Mouse (Mus musculus) heart, adult 8-10 months (tissue): Measurements from ENCODE around the gene Sco1. TPM values are rescaled to one million over a fixed set of nuclear protein-coding genes. Genes with fewer than 3 reads are reported as not detected.
"Not testable (repeated sequence)": the region's sequence is repeated elsewhere in the genome, so short reads cannot be mapped to it uniquely, and the experiment has no call there.

Experiments used
- DNase-seq: peaks from one replicate; pipeline ENCODE4 v3.0.0; 2022; ENCODE audit warnings: low spot score
- total RNA-seq, 4 experiments: library from RNA; stranded (reverse); gene quantifications; 2 replicates each; pipeline ENCODE4 v1.2.4; 2022

The Sco1 gene
- total RNA-seq, 4 experiments from 2014 or later: 20.7 to 25.9 (median 23.3) TPM

GRCm38 (mm10) chr11:67085489-67085888, 33.0 kb downstream of the Sco1 start:
- peak; percentile 67 for DNase-seq

- DNase-seq: no peak
Observed at GRCm38 (mm10) chr11:67086467-67087164, 34.1 kb downstream of the Sco1 start.

- DNase-seq: no peak
Observed at GRCm38 (mm10) chr11:67087225-67087624, 34.8 kb downstream of the Sco1 start.

GRCm38 (mm10) chr11:67092354-67092753, 39.9 kb downstream of the Sco1 start:
- not testable (repeated sequence) for DNase-seq

- DNase-seq: no peak
Observed at GRCm38 (mm10) chr11:67093201-67093600, 40.7 kb downstream of the Sco1 start.

GRCm38 (mm10) chr11:67093652-67094051, 41.2 kb downstream of the Sco1 start:
- DNase-seq: no peak

GRCm38 (mm10) chr11:67094470-67094869, 42.0 kb downstream of the Sco1 start:
- DNase-seq: no peak

- DNase-seq: no peak
Observed at GRCm38 (mm10) chr11:67097709-67098108, 45.2 kb downstream of the Sco1 start.

GRCm38 (mm10) chr11:67098427-67098826, 46.0 kb downstream of the Sco1 start:
- no peak for DNase-seq

- no peak for DNase-seq
Observed at GRCm38 (mm10) chr11:67099241-67099640, 46.8 kb downstream of the Sco1 start.

- DNase-seq: peak; percentile 19
Observed at GRCm38 (mm10) chr11:67100169-67100568, 47.7 kb downstream of the Sco1 start.

GRCm38 (mm10) chr11:67101713-67102112, 49.2 kb downstream of the Sco1 start:
- DNase-seq: peak; percentile 46

GRCm38 (mm10) chr11:67103256-67103655, 50.8 kb downstream of the Sco1 start:
- DNase-seq: no peak

- no peak for DNase-seq
Observed at GRCm38 (mm10) chr11:67104242-67104641, 51.8 kb downstream of the Sco1 start.

- no peak for DNase-seq
Observed at GRCm38 (mm10) chr11:67104714-67105113, 52.2 kb downstream of the Sco1 start.

GRCm38 (mm10) chr11:67105689-67106088, 53.2 kb downstream of the Sco1 start:
- no peak for DNase-seq

- no peak for DNase-seq
Observed at GRCm38 (mm10) chr11:67106973-67107372, 54.5 kb downstream of the Sco1 start.

GRCm38 (mm10) chr11:67110168-67110948, 57.9 kb downstream of the Sco1 start:
- DNase-seq: peak; percentile 45

- peak; percentile 34 for DNase-seq
Observed at GRCm38 (mm10) chr11:67112019-67112850, 59.8 kb downstream of the Sco1 start.

- peak; percentile 49 for DNase-seq
Observed at GRCm38 (mm10) chr11:67112851-67113202, 60.4 kb downstream of the Sco1 start.

GRCm38 (mm10) chr11:67113381-67113780, 60.9 kb downstream of the Sco1 start:
- DNase-seq: no peak

- DNase-seq: no peak
Observed at GRCm38 (mm10) chr11:67114261-67114660, 61.8 kb downstream of the Sco1 start.
